Mouse (Mus musculus) liver, embryonic 16.5 days (tissue): ENCODE results near the gene Ube4a. TPM values are rescaled to one million over a fixed set of nuclear protein-coding genes. Genes with fewer than 3 reads are reported as not detected.
A peak's percentile ranks its signal among the peaks of the same experiment; 100 is the strongest.

Experiments used
- ATAC-seq: fragments of 200-750 bp; cut with Nextera tagmentation; 2 replicates; pipeline ENCODE4 v1.8.0; 2017; ENCODE audit warnings: low read depth, mild to moderate bottlenecking, moderate number of reproducible peaks, moderate library complexity
- H3K27ac ChIP-seq: fragments of 300-500 bp; sonication (generic); 2 replicates; pipeline ENCODE4 v1.5.1; 2014; ENCODE audit warnings: mild to moderate bottlenecking, low read length
- H3K27me3 ChIP-seq: fragments of 300-500 bp; sonication (generic); 2 replicates; pipeline ENCODE4 v1.6.1; 2014; ENCODE audit warnings: low read depth, low read length, mixed read lengths; ENCODE audit not compliant: control insufficient read depth, insufficient read depth
- H3K36me3 ChIP-seq: fragments of 300-500 bp; sonication (generic); 2 replicates; pipeline ENCODE4 v1.6.1; 2014; ENCODE audit warnings: mild to moderate bottlenecking; ENCODE audit not compliant: control insufficient read depth, insufficient read depth
- H3K4me1 ChIP-seq: fragments of 300-500 bp; sonication (generic); 2 replicates; pipeline ENCODE4 v1.6.1; 2014; ENCODE audit warnings: low read depth, low read length, mixed read lengths; ENCODE audit not compliant: control insufficient read depth
- H3K4me2 ChIP-seq: fragments of 300-500 bp; sonication (generic); 2 replicates; pipeline ENCODE4 v1.6.1; 2014; ENCODE audit warnings: low read depth, low read length, mixed read lengths
- H3K4me3 ChIP-seq: fragments of 300-500 bp; sonication (generic); 2 replicates; pipeline ENCODE4 v1.5.1; 2014; ENCODE audit warnings: low read depth, mild to moderate bottlenecking, low read length
- H3K9ac ChIP-seq: fragments of 300-500 bp; sonication (generic); 2 replicates; pipeline ENCODE4 v1.6.1; 2014; ENCODE audit warnings: low read depth, low read length
- H3K9me3 ChIP-seq: fragments of 300-500 bp; sonication (generic); replicated peaks from 2 replicates; pipeline ENCODE4 v1.6.1; 2016; ENCODE audit warnings: low read length; ENCODE audit not compliant: control insufficient read depth
- WGBS: fragments of 180-500 bp; shearing (Covaris S2); extraction: QIAGEN DNeasy Blood & Tissue Kit; methylation state at CpG from one replicate; pipeline ENCODE4 v1.1.7; 2014; ENCODE audit not compliant: insufficient replicate concordance; 5-methylcytosine and 5-hydroxymethylcytosine counted together
- polyA plus RNA-seq: library from polyadenylated mRNA; unstranded; fragments of >200 nt; fragmentation: Nextera tagmentation; extraction: Ambion mirVana; gene quantifications from 2 replicates; pipeline ENCODE4 v1.2.1, GENCODE M21; 2015

Ube4a gene
- polyA plus RNA-seq, 1 experiment from 2014 or later, result 11.5 TPM

DNA sequence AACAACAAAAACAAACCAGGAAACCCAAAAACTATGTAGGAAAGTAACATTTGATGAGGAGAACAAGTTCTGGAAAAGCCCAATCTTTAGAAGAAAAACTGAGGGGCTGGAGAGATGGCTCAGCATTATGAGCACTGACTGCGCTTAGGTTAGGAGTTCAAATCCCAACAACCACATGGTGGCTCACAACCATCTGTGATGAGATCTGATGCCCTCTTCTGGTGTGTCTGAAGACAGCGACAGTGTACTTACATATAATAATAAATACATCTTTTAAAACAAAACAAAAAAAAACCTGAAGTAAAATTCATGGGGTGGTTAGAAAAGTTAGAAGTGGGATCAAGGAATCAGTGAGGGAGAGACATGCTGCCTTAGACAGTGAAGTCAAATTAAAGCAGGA, 43.9 kb downstream of the Ube4a start:
- Histone ChIP-seq H3K9ac (no peak overlapping the region; the same call in 1 of the 2 replicates), H3K4me1 (peaks cover 7% of the 10 kb centered on the region), H3K27me3 (no peaks in the 10 kb centered on the region), H3K9me3 (no peaks in the 10 kb centered on the region), H3K4me2 (peak overlapping the region; percentile 71), H3K36me3 (no peaks in the 10 kb centered on the region), H3K27ac (no peak overlapping the region), H3K4me3 (peak overlapping the region; percentile 98)
- no peak for ATAC-seq
- whole genome bisulfite sequencing, result 75% methylated on average over 2 of the region's 2 CpGs

DNA sequence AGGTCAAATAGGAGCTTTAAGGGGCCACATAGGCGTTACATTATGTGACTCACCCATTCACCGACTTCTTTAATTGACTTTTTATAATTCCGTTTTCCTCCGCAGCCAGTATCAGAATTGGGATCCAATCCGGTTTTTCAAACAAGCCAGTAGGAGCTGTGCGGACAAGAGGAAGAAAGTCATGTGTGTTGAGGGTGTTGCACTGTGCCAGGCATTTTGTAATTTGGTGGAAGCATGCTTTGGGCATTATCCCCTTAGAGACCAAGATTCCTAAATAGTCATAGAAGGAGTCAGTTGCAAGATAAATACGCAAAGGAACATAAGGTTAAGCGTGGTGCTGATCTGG, 44.3 kb downstream of the Ube4a start:
- peak; percentile 71 for ATAC-seq
- H3K27ac ChIP-seq, result peak overlapping the region; percentile 83
- H3K9ac ChIP-seq, result peak overlapping the region; percentile 97
- peaks cover 7% of the 10 kb centered on the region for H3K4me1 ChIP-seq
- H3K4me2 ChIP-seq, result peak overlapping the region; percentile 71
- WGBS, result 0% methylated on average over 8 of the region's 8 CpGs
- no peaks in the 10 kb centered on the region for H3K9me3 ChIP-seq
- H3K27me3 ChIP-seq, result no peaks in the 10 kb centered on the region
- no peaks in the 10 kb centered on the region for H3K36me3 ChIP-seq
- H3K4me3 ChIP-seq, result peak overlapping the region; percentile 98

DNA sequence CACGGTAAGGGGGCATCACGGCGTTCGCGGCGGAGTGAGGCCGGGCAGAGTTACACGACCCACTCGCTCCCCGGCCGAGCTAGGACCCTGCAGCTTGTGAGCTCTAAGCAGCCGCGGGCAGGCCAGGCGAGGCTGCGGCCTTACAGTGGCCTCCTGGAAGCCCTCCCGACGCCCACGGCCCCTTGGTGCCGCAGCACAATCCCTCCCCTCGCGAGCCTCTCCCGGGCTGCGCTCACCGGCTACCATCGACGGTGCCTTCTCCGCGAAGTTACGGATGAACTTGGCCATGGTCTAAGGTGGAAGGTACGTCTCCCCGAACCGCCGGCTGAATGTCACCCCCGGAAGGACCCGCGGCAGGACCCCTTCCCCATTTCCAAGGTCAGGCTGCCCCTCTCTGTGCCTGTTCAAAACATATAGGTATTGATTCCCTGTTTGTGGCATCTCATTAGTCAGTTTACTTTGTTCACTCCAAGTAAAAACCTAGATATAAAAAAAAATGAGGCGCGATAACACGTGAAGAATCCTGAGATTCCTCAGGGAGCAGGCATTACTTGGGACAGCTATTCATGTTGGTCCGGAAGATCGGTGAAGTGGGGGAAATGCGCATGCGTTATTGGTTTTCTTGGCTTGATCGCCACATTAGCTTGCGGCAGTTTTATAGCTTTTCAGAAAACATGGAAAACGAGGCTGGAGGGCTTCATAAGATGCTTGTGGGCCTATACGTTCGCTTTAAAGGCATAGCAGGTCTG, 44.9 kb downstream of the Ube4a start, which contains the start of gene Atp5l:
TSS of gene Atp5l (minus strand) at position 369 of the 749 bp plus-strand sequence.
- under 1% methylated on average over 48 of the region's 48 CpGs for WGBS
- Histone ChIP-seq H3K9me3 (no peaks in the 10 kb centered on the region), H3K4me3 (peak within 1 kb of the TSS; percentile 98), H3K4me2 (peak within 1 kb of the TSS; percentile 71), H3K4me1 (peaks cover 7% of the 10 kb centered on the region), H3K9ac (peak within 1 kb of the TSS; percentile 97), H3K27ac (peak within 1 kb of the TSS; percentile 83), H3K36me3 (no peaks in the 10 kb centered on the region), H3K27me3 (no peaks in the 10 kb centered on the region)
- ATAC-seq, result peak; percentile 81

DNA sequence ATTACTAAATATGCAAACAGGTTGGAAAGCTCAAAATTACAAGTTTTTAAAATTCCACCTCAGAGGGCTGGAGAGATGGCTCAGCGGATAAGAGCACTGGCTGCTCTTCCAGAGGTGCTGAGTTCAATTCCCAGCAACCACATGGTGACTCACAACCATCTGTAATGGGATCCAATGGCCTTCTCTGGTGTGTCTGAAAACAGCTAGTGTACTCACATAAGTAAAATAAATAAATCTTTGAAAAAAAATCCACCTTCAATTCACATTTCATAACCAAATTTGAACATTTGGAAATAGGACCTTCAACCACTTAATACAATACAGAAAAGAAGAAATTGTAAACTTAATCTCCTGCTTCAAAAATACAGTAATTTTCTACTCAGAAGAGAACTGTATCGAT, 45.8 kb downstream of the Ube4a start:
- H3K4me2 ChIP-seq, result peak overlapping the region; percentile 71
- no peaks in the 10 kb centered on the region for H3K9me3 ChIP-seq
- WGBS, result 27% methylated on average over 2 of the region's 2 CpGs
- peaks cover 9% of the 10 kb centered on the region for H3K4me1 ChIP-seq
- peak overlapping the region; percentile 97 for H3K9ac ChIP-seq
- no peaks in the 10 kb centered on the region for H3K36me3 ChIP-seq
- no peaks in the 10 kb centered on the region for H3K27me3 ChIP-seq
- H3K4me3 ChIP-seq, result peak overlapping the region; percentile 98
- H3K27ac ChIP-seq, result peak overlapping the region; percentile 83
- ATAC-seq, result no peak

DNA sequence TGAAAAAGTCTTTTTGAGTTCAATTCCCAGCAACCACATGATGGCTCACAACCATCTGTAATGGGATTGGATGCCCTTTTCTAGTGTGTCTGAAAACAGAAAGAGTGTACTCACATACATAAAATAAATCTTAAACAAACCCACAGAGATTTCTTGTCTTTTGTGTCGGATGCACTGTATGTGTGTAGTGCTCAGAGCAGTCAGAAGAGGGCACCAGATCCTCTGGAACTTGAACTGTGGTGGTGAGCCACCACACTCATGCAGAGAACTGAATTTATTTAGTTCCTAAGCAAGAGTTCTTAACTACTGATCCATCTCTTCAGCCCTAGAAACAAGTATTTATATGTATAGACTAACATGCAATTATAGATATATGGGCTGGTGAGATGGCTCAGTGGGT, 49.2 kb downstream of the Ube4a start:
- H3K27me3 ChIP-seq, result no peaks in the 10 kb centered on the region
- peaks cover 7% of the 10 kb centered on the region for H3K36me3 ChIP-seq
- H3K9ac ChIP-seq, result no peak overlapping the region
- no peak overlapping the region for H3K4me3 ChIP-seq
- H3K4me1 ChIP-seq, result peaks cover 9% of the 10 kb centered on the region
- H3K9me3 ChIP-seq, result no peaks in the 10 kb centered on the region
- no peak overlapping the region for H3K4me2 ChIP-seq
- 37% methylated on average over 1 of the region's 1 CpGs for WGBS
- ATAC-seq, result no peak
- H3K27ac ChIP-seq, result no peak overlapping the region

DNA sequence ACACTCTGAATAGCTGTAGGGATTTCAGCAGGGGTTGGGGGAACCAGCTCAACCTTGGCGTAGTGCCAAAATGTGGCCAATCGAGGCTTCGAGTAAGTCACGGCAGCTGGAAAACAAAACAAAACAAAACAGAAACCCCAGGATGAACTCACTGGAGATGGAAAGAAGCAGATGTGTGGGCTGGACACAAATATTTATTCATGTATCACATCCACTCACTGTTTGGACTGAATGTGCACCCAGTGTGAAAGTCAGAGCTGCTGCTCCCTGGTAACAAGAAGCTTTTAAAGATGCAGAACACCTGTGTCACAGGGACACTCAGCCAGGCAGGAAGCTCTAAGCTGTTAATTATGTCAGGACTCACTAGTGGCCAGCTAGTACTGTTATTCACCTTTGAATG, 50.7 kb downstream of the Ube4a start:
- Histone ChIP-seq H3K27me3 (no peaks in the 10 kb centered on the region), H3K27ac (no peak overlapping the region), H3K9ac (no peak overlapping the region), H3K4me1 (peaks cover 9% of the 10 kb centered on the region), H3K4me3 (no peak overlapping the region), H3K36me3 (peaks cover 15% of the 10 kb centered on the region), H3K9me3 (no peaks in the 10 kb centered on the region), H3K4me2 (no peak overlapping the region)
- WGBS, result 61% methylated on average over 4 of the region's 4 CpGs
- no peak for ATAC-seq

DNA sequence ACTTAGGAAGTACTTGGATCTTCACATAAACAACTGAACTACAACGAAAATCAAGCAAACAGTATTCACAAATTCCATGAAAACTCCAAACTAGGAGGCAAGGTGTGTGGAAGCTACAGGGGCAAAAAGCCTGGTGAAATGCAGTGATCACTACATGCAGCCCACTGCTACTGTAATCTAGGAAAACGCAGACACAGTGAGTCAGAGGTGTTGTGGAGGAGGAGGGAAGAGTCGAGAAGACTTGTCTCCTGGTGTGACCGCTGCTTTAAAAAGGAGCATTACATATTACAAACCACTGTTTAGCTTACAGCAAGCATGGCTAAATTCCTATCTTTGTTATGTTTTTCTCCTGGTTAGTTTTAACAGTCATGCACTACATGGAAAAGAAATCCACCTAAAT, 54.0 kb downstream of the Ube4a start:
- Histone ChIP-seq H3K9me3 (no peaks in the 10 kb centered on the region), H3K4me3 (no peak overlapping the region), H3K4me2 (no peak overlapping the region), H3K36me3 (peaks cover 15% of the 10 kb centered on the region), H3K27me3 (no peaks in the 10 kb centered on the region), H3K9ac (no peak overlapping the region), H3K4me1 (peaks cover 2% of the 10 kb centered on the region; the same call in 1 of the 2 replicates), H3K27ac (no peak overlapping the region)
- 84% methylated on average over 4 of the region's 4 CpGs for WGBS
- no peak for ATAC-seq

DNA sequence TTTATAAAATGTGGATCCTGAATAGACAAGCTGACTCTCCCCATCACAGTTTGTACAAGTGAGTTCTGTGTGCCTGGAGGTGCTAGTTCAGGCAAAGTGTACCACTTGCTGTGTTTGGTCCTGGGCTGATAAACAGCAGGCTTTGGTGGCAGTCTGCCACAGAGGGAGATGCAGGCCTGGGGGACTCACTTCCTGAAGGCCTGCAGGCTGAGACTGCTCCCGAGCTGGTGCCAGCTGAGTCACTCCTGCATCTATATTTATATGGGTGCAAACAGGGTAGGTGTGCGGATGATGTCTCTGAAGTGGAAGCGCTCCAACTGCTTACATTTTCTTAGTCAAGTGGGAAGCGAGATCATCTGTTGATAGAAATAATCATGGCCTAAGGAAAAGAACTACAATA, 59.8 kb downstream of the Ube4a start:
- 48% methylated on average over 4 of the region's 4 CpGs for WGBS
- no peaks in the 10 kb centered on the region for H3K9me3 ChIP-seq
- no peak for ATAC-seq
- H3K9ac ChIP-seq, result no peak overlapping the region
- H3K4me2 ChIP-seq, result no peak overlapping the region
- no peaks in the 10 kb centered on the region for H3K27me3 ChIP-seq
- no peak overlapping the region for H3K4me3 ChIP-seq
- peaks cover 1% of the 10 kb centered on the region for H3K36me3 ChIP-seq
- H3K27ac ChIP-seq, result no peak overlapping the region
- H3K4me1 ChIP-seq, result no peaks in the 10 kb centered on the region

DNA sequence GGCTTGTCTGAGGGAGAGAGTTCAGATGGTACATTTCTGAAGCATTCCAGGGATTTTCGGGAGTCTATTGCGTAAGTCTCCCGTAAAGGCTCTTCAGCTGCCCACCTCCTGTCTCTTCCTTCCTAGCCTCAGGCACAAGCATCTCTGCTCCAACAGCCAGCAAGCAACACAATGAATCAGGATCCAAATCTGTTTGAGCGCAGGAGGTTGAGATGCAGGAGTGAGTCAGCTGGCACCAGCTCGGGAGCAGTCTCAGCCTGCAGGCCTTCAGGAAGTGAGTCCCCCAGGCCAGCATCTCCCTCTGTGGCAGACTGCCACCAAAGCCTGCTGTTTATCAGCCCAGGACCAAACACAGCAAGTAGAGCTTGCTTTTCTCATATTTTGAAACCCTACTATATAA, 60.4 kb downstream of the Ube4a start:
- Histone ChIP-seq H3K4me3 (no peak overlapping the region), H3K27ac (no peak overlapping the region), H3K4me1 (no peaks in the 10 kb centered on the region), H3K9ac (no peak overlapping the region), H3K4me2 (no peak overlapping the region), H3K9me3 (no peaks in the 10 kb centered on the region), H3K27me3 (no peaks in the 10 kb centered on the region), H3K36me3 (no peaks in the 10 kb centered on the region)
- 65% methylated on average over 5 of the region's 5 CpGs for WGBS
- no peak for ATAC-seq
